Mouse (Mus musculus) intestine, embryonic 15.5 days (tissue): ENCODE data around the gene Zyg11a. TPM values are rescaled to one million over a fixed set of nuclear protein-coding genes. Genes with fewer than 3 reads are reported as not detected.

Experiments
- ATAC-seq: fragments of 200-750 bp; cut with Nextera tagmentation; 2 replicates; pipeline ENCODE4 v1.8.0; 2017; ENCODE audit warnings: moderate TSS enrichment, moderate library complexity
- H3K27ac ChIP-seq: fragments of 300-500 bp; sonication (generic); 2 replicates; pipeline ENCODE4 v1.5.1; 2015; ENCODE audit warnings: mild to moderate bottlenecking, inconsistent platforms
- H3K27me3 ChIP-seq: fragments of 300-500 bp; sonication (generic); replicated peaks from 2 replicates; pipeline ENCODE4 v1.6.1; 2015; ENCODE audit warnings: inconsistent platforms
- H3K36me3 ChIP-seq: fragments of 300-500 bp; sonication (generic); 2 replicates; pipeline ENCODE4 v1.6.1; 2015; ENCODE audit warnings: inconsistent platforms
- H3K4me1 ChIP-seq: fragments of 300-500 bp; sonication (generic); replicated peaks from 2 replicates; pipeline ENCODE4 v1.6.1; 2015; ENCODE audit warnings: inconsistent platforms
- H3K4me2 ChIP-seq: fragments of 300-500 bp; sonication (generic); replicated peaks from 2 replicates; pipeline ENCODE4 v1.6.1; 2015; ENCODE audit warnings: mild to moderate bottlenecking, inconsistent platforms
- H3K4me3 ChIP-seq: fragments of 300-500 bp; sonication (generic); replicated peaks from 2 replicates; pipeline ENCODE4 v1.5.1; 2015; ENCODE audit warnings: inconsistent platforms
- H3K9ac ChIP-seq: fragments of 300-500 bp; sonication (generic); 2 replicates; pipeline ENCODE4 v1.6.1; 2015; ENCODE audit warnings: inconsistent platforms
- H3K9me3 ChIP-seq: fragments of 300-500 bp; sonication (generic); 2 replicates; pipeline ENCODE4 v1.6.1; 2016; ENCODE audit warnings: inconsistent platforms
- WGBS: fragments of 180-500 bp; shearing (Covaris S2); methylation state at CpG from one replicate; pipeline ENCODE4 v1.1.7; 2015; 5-methylcytosine and 5-hydroxymethylcytosine counted together
- polyA plus RNA-seq: library from polyadenylated mRNA; unstranded; fragments of >200 nt; fragmentation: Nextera tagmentation; extraction: Ambion mirVana; gene quantifications from 2 replicates; pipeline ENCODE4 v1.2.1, GENCODE M21; 2015

The Zyg11a gene
- polyA plus RNA-seq, 1 experiment from 2014 or later, result 0.09 TPM

- no peak overlapping the region for H3K4me2 ChIP-seq
- no peaks in the 10 kb centered on the region for H3K4me1 ChIP-seq
- no peaks in the 10 kb centered on the region for H3K9me3 ChIP-seq
- no peaks in the 10 kb centered on the region for H3K36me3 ChIP-seq
- ATAC-seq, result no peak
- no peak overlapping the region for H3K27ac ChIP-seq
- no peak overlapping the region for H3K9ac ChIP-seq
- no peaks in the 10 kb centered on the region for H3K27me3 ChIP-seq
- WGBS, result 81% methylated on average over 5 of the region's 5 CpGs
- no peak overlapping the region for H3K4me3 ChIP-seq
These were observed 80.9 kb downstream of the Zyg11a start for GRCm38 (mm10) chr4:108136938-108137337.

Other genes starting within 250 kb of the Zyg11a start
- gene Slc1a7, start 249.7 kb downstream of the Zyg11a start, polyA plus RNA-seq, result 0.11 and 0.15 TPM in 2 replicates
- gene Podn, start 121.6 kb downstream of the Zyg11a start, polyA plus RNA-seq, result 0.95 and 1.1 TPM in 2 replicates
- gene Scp2, start 73.0 kb downstream of the Zyg11a start, polyA plus RNA-seq, result 292 and 293 TPM in 2 replicates
- 30.8 and 37.3 TPM in 2 replicates for gene Echdc2, start 52.6 kb downstream of the Zyg11a start, polyA plus RNA-seq
- gene Zyg11b, start 83.0 kb upstream of the Zyg11a start, polyA plus RNA-seq, result 8.3 and 8.6 TPM in 2 replicates
- gene Coa7, start 110.1 kb upstream of the Zyg11a start, polyA plus RNA-seq, result 65.2 and 65.3 TPM in 2 replicates
- 1.3 and 1.6 TPM in 2 replicates for gene Shisal2a, start 165.3 kb upstream of the Zyg11a start, polyA plus RNA-seq
- 37.5 and 42.6 TPM in 2 replicates for gene Gpx7, start 188.9 kb upstream of the Zyg11a start, polyA plus RNA-seq
- 45.5 and 49.4 TPM in 2 replicates for gene Tut4, start 241.4 kb upstream of the Zyg11a start, polyA plus RNA-seq